Mouse (Mus musculus): ENCODE measurements around the gene Ins2.

Ins2 gene

DNA sequence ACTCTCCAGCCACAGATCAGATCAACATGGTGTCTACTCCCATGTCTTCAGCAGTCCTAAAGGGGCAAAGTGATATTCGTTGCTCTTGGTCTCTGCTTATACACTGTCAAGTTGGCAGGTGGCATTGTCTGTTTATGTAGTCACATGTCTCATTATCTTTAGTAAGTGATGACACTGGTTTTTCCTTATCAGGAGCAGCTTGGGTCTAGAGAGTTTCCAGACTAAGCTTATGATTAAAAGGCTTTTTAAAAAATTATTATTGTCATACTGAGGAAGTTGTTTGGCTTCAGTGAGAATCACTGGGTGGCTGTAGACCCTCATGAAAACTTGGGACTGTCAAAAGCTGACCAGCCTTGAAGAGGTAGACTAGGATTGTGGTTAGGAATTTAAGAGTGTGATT lies at the start of gene Ins2:
Ins2 (minus strand) TSS at position 101 of the 400 bp plus-strand sequence.
- no peak for DNase-seq (ENCODE audit: low spot score in 2 of 2)

GRCm38 (mm10) chr7:142792650-142793275 lies 49.6 kb upstream of the Ins2 start:
- no peak for DNase-seq (ENCODE audit: low spot score in 2 of 2)

- no peak for DNase-seq (ENCODE audit: low spot score in 2 of 2)
These were observed 46.5 kb upstream of the Ins2 start for GRCm38 (mm10) chr7:142789667-142790066.

DNA sequence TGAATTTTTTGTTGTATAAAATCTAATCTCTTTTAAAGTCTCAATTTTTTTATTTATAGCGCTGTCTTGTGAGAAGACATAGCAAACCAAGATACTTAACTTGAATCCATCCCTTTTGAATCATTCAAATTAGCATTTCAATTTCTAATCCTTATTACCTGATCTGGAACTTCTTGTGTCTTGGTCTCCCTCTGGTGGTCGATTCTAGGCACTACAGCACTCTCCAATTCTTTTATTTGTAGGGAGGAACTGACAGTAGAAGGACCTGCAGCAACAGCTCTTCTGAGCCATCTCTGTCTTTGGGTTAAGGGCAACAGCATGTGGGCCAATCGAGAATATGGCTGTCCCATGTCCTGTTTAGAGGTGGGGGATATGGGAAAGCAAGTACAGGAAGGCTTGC lies 5.4 kb downstream of the Ins2 start:
- peak in 1 of 2 experiments; percentile 25 for DNase-seq (ENCODE audit: low spot score in 2 of 2)

DNA sequence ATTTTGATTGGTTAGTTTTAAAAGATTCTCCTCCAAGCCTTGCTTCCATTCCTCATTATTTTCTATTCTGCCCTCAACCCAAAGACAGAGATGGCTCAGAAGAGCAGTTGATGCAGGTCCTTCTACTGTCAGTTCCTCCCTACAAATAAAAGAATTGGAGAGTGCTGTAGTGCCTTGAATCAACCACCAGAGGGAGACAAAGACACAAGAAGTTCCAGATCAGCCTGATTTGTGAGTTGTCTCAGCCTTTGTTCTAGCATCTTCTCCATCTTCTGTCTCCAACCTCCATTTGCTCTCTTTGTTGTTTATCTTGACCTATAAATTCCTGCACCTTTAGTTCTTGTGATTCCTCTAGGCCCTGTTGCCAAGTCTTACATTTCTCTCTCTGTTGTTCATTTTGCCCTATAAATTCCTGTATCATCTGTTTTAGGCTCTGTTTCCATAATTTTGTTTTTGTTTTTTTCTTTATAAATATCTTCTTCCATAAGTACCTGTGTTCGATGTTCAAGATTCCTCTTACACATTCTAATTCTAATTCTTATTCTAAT lies 6.2 kb downstream of the Ins2 start:
- DNase-seq (ENCODE audit: low spot score in 2 of 2): peak in 1 of 2 experiments; percentile 8

GRCm38 (mm10) chr7:142725973-142726372 lies 17.2 kb downstream of the Ins2 start:
- no peak for DNase-seq (ENCODE audit: low spot score in 2 of 2)

DNA sequence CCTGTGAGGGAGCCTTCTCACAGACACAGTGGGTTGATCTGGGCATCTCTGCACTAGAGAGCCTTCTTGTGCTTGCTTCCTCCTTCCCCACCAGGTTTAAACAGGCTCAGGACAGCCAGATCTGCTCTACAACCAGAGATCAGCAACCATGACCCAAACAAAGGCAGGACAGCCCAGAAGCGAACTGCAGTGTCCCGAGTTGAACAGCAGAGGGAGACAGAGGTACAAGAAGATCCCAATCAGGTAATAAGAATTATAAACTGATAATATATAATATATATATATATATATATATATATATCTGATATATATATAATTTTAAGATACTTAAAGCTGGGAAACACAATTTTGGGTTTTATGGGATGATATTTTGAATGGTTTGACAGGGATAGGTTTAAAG lies 22.5 kb downstream of the Ins2 start:
- peak in 1 of 2 experiments; percentile 22 for DNase-seq (ENCODE audit: low spot score in 2 of 2)

- DNase-seq (ENCODE audit: low spot score in 2 of 2): peak; percentile 17 to 19
These were observed 28.2 kb downstream of the Ins2 start for GRCm38 (mm10) chr7:142714783-142715498.

GRCm38 (mm10) chr7:142706873-142707272 lies 36.3 kb downstream of the Ins2 start:
- no peak for DNase-seq (ENCODE audit: low spot score in 2 of 2)

DNA sequence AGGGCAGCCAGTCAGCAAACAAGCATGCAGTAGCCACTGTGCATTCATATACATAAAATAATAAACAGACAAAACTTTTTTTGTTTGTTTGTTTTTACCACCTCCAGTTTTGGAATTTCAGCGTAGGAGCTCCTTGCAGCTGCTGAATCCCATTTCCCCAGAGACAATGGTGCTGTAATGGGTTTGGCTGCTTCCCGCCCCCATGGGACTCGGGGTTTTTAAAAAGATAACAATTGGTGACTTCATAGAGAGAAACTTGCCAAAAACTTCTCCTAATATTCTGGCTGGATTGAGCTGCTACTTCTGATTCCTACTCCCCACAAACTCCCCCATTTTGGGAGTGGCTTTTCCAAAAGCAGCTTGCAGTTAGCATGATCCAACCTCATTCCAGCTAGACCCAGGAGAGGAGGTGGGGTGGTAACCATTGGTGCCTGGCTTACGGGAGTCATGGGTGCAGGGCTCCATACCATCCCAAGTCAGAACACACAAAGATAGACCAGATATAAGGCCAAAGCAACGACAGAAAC lies 43.8 kb downstream of the Ins2 start:
- DNase-seq (ENCODE audit: low spot score in 2 of 2): no peak

- DNase-seq (ENCODE audit: low spot score in 2 of 2): no peak
These were observed 64.6 kb downstream of the Ins2 start for GRCm38 (mm10) chr7:142678611-142679010.

DNA sequence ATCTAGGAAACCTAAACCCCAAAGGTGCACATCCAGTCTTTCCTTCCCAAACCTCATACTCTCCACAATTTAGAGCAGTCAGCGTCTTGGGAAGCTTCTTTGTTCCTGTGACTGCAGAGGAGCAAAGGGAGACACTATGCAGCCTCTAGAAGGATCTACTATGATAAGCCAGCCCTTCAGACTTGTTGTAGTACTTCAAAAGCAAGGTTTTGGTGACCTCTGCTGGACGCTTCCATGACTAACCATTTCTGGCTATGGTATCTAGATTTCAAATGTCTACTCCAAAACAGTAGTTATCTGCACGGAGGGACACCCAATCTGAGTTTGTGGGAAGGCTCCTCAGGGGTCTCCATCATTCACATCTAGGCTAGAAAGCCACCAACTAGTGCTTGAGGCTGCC lies 67.5 kb downstream of the Ins2 start:
- no peak for DNase-seq (ENCODE audit: low spot score in 2 of 2)

DNA sequence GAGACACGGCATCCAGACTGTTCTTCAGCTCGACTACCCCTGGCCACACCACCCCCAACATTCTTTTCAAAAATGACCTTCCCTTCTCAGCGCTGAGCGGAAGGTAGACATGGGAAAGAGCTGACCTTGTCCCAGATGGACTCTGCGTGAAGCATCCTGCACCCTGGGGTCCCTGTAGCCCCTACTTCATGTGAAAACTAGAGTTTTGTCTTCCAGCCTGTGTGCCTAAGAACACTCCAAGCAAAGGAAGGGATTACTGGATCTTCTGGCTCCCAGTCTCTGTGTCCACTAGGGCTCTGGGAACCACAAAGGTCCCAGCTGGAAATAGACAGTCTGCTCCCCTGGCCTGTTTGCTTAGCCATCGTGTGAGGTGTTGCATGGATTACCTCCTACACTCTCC lies 68.0 kb downstream of the Ins2 start:
- no peak for DNase-seq (ENCODE audit: low spot score in 2 of 2)

GRCm38 (mm10) chr7:142672120-142672519 lies 71.1 kb downstream of the Ins2 start:
- DNase-seq (ENCODE audit: low spot score in 2 of 2): no peak

- no peak for DNase-seq (ENCODE audit: low spot score in 2 of 2)
These were observed 72.1 kb downstream of the Ins2 start for GRCm38 (mm10) chr7:142671067-142671466.

DNA sequence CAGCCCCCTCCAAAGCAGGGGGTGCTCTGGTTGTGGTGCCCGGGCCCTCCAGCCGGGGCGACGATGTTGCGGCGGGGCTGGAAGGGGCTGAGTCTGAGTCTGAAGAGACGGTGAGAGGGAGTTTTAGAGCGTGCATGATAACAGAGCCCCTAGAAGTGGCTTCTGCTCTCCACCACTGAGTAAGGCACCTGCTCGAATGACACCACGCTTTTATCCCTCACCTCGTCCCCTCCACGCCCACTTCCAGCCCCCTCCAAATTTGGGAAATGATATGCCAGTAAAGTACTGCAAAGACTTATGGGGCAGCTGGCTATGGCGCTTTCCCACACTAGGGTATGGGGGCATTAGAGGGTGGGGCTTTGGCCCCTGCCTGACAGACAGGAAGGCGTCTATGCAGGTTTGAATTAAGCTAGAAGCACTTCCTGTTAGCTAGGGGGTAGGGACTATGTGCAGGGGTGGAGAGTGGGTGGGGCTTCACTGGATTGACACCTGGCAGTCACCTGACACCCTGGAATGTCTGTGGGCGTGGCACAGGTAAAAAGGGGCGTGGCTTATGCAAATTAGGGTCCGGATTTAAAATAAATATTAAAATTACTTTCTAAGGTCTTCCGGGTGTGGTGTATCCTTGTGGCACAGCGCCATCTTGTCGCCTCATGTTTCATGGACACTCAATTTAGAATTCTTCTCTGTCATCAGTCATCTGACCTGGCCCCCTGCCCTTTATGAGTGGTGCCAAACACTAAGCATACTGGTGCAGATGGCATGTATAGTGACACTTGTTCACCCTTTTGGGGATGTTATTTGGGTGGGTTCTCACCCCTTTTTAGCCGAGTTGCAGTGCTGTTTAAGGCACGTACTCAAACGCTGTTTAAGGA lies 73.2 kb downstream of the Ins2 start, which contains the start of gene Gm49394:
Gm49394 (minus strand) TSS at position 192 of the 875 bp plus-strand sequence.
- no peak for DNase-seq (ENCODE audit: low spot score in 2 of 2)

DNA sequence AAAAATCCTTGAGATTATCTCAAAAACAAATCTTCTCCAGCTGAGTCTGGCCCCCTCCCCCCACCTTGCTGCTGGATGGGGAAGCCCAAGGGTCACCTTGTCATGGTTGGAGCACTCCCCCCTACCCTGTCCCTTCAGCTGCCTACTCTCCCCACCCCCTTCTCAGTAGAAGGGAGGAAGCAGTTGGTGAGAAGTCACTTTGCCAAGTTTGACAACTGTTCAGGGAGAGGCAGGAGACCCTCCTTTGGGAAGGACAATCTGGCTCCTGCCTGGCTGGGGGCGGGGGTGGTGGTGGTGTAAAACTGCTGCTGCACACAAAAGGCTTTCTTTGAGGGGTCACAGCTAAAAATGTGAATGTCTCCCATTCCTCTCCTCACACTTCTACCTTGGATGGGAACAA lies 74.9 kb downstream of the Ins2 start:
- DNase-seq (ENCODE audit: low spot score in 2 of 2): no peak

DNA sequence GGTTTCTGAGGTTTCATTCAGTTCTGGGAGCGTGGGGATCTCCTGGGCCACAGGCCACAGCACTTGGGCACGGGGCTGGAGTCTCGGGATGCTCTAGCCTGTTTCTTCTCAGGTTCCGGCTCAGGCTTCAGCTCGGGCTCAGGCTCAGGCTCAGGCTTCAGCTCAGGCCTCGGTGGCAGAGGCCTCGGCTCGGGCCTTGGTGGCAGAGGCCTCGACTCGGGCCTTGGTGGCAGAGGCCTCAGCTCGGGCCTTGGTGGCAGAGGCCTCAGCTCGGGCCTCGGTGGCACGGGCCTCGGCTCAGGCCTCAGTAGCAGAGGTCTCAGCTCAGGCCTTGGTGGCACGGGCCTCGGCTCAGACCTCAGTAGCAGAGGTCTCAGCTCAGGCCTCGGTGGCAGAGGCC lies 75.7 kb downstream of the Ins2 start:
- no peak for DNase-seq (ENCODE audit: low spot score in 2 of 2)

- DNase-seq (ENCODE audit: low spot score in 2 of 2): no peak
These were observed 76.5 kb downstream of the Ins2 start, which contains the start of gene Igf2 for GRCm38 (mm10) chr7:142666659-142667058. Igf2 (minus strand) TSS chr7:142666816.

- no peak for DNase-seq (ENCODE audit: low spot score in 2 of 2)
These were observed 77.1 kb downstream of the Ins2 start for GRCm38 (mm10) chr7:142666109-142666508.

DNA sequence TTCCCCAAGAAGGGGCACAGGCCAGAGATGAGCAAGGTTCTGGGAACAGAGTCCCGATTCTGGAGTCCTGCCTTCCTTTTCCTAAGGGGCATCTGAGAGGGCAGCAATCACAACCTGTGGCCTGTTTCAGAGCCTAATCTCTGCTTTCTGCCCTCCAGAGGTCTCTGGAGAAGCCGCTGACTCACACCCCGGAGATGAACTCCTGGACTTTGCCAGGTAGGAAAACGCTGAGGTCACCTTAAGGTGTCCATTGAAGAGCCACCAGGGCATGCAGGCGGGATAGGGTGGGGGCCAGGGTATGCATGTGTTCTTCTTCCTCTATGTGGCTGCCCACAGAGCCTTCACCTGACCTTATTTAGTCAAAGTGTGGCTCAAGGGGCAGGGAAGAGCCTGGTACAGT lies 77.8 kb downstream of the Ins2 start:
- DNase-seq (ENCODE audit: low spot score in 2 of 2): no peak

All from natural killer cell, adult 2 months (primary cell).